11 mouse cellular contexts compared by ENCODE assay signal in the genomic region with DNA sequence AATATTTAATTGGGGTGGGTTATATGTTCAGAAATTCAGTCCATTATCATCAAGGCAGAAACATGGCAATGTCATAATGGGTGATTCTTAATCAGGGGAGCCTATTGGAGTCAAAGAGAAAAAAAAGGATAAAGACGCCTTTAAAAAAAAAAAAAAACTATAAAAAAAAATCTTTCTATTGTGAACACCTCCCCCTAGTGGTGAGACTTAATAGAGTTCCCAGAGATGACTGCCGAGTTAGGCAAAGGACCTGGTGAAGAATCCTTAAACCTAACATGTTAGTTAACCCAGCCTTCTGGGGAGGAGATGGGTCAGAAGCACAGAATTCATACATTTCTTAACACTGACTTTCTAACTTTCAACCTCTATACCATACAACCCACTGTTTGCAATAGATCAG. TPM values are rescaled to one million over a fixed set of nuclear protein-coding genes. Genes with fewer than 3 reads are reported as not detected.
DNase-seq lines count a peak whose midpoint lies in the region; TF ChIP-seq lines count a peak whose summit lies in the region.
"Had no signal": no experiment of that assay in that cellular context is flagged by ENCODE, and none has a peak within 500 bp of the region (broad histone marks: within the 10 kb centered on the region; RNA-seq: fewer than 3 reads in every experiment).

No protein-coding gene starts in this region.

- H3K4me1 ChIP-seq in heart, adult 2 months (ENCODE audit: control insufficient read depth, insufficient read depth, low read length), result no peaks in the 10 kb centered on the region
- H3K4me1 ChIP-seq in lung, adult 2 months (ENCODE audit: control insufficient read depth, insufficient read depth, low read length), result no peaks in the 10 kb centered on the region
- H3K4me1 ChIP-seq in cortical plate, adult 2 months (ENCODE audit: control insufficient read depth, insufficient read depth, low read length), result no peaks in the 10 kb centered on the region
- H3K4me1 ChIP-seq: limb, embryonic 13.5 days; neural tube, embryonic 13.5 days had no signal

- peak; percentile 81 for TF ChIP-seq CTCF in heart, adult 2 months (IDR thresholded peaks at IDR 0.05)
- TF ChIP-seq CTCF in lung, adult 2 months (IDR thresholded peaks at IDR 0.05; ENCODE audit: insufficient read depth, low read length), result no peak
- peak; percentile 17; the same call in 1 of the 2 replicates for TF ChIP-seq CTCF in cortical plate, adult 2 months (IDR thresholded peaks at IDR 0.05; ENCODE audit: extremely low read depth, insufficient read depth, low read length)

- no peak overlapping the region for H3K27ac ChIP-seq in heart, adult 2 months
- no peak overlapping the region for H3K27ac ChIP-seq in cortical plate, adult 2 months (ENCODE audit: insufficient read depth, low read length)
- H3K27ac ChIP-seq: limb, embryonic 13.5 days; neural tube, embryonic 13.5 days had no signal

- H3K79me2 ChIP-seq in heart, adult 2 months (replicated peaks; ENCODE audit: control insufficient read depth, insufficient read depth, low read length), result no peaks in the 10 kb centered on the region

- no peaks in the 10 kb centered on the region for H3K36me3 ChIP-seq in heart, adult 2 months (ENCODE audit: control insufficient read depth, insufficient read depth, low read length)

- H3K9ac ChIP-seq in heart, adult 2 months (ENCODE audit: low read depth, low read length), result no peak overlapping the region
- H3K9ac ChIP-seq: limb, embryonic 13.5 days; neural tube, embryonic 13.5 days had no signal

- no peak for TF ChIP-seq POLR2A in heart, adult 2 months (IDR thresholded peaks at IDR 0.05; ENCODE audit: insufficient read depth, low read depth, low read length)
- no peak for TF ChIP-seq POLR2A in lung, adult 2 months (IDR thresholded peaks at IDR 0.05; ENCODE audit: borderline replicate concordance, extremely low read depth, low read depth, low read length)
- no peak for TF ChIP-seq POLR2A in cortical plate, adult 2 months (IDR thresholded peaks at IDR 0.05; ENCODE audit: extremely low read depth, insufficient read depth, low read length)

- no peak for TF ChIP-seq EP300 in heart, adult 2 months (IDR thresholded peaks at IDR 0.05; ENCODE audit: insufficient read depth, low read depth, low read length)

- WGBS in heart, adult 2 months, result 5% methylated on average over 2 of the region's 2 CpGs
- WGBS in lung, adult 2 months, result 5% methylated on average over 2 of the region's 2 CpGs

- H3K27me3 ChIP-seq in heart, adult 2 months (ENCODE audit: control insufficient read depth, insufficient read depth, low read length), result no peaks in the 10 kb centered on the region
- H3K27me3 ChIP-seq: limb, embryonic 13.5 days; neural tube, embryonic 13.5 days had no signal

- intact Hi-C loops in heart, adult 2 months (cut with DNase I), result loop anchor here (2.0 kb wide), 1 partner anchor 500 kb away; a partner anchor contains a TSS

- no peak overlapping the region for H3K4me3 ChIP-seq in heart, adult 2 months
- no peak overlapping the region for H3K4me3 ChIP-seq in lung, adult 2 months (replicated peaks; ENCODE audit: extremely low read depth, low read depth, low read length)
- no peak overlapping the region for H3K4me3 ChIP-seq in cortical plate, adult 2 months (ENCODE audit: insufficient read depth, low read length)
- H3K4me3 ChIP-seq: limb, embryonic 13.5 days; neural tube, embryonic 13.5 days had no signal

- DNase-seq in heart, adult 2 months, result no peak
- no peak for DNase-seq in heart, adult 9 months (ENCODE audit: low spot score in 2 of 2)
- peak; percentile 9 for DNase-seq in lung, postnatal 10 days
- DNase-seq in lung, adult 2 months, result no peak
- peak; percentile 40 for DNase-seq in retina, postnatal 7 days (ENCODE audit: low read depth, low spot score)
- DNase-seq in heart, postnatal 4 days, result no peak
- no peak for DNase-seq in right cerebral cortex, postnatal 4 days
- DNase-seq: thymus, postnatal 14 days had no signal

RNA-seq across cellular contexts. Expression of a gene that starts 18.7 kb away (rescaled TPM):
- total RNA-seq in heart, adult 2 months (2021), result under 1 TPM; 0.16 to 0.29 TPM
- polyA plus RNA-seq in heart, adult 2 months (2012; rRNA removed), result 0.06 and 0.08 TPM in 2 replicates
- 0.15 and 0.46 TPM in 2 replicates for polyA plus RNA-seq in lung, adult 2 months (2012; rRNA removed)
- 0.40 and 0.61 TPM in 2 replicates for polyA plus RNA-seq in cortical plate, adult 2 months (2012; rRNA removed)
- total RNA-seq in heart, postnatal 4 days (2021), result 10 to 100 TPM; 10.7 to 13.0 TPM

RNA-seq across cellular contexts. Expression of a gene that starts 31.1 kb away (rescaled TPM):
- 1 to 10 TPM; 2.3 to 3.4 TPM for total RNA-seq in heart, adult 2 months (2021)
- polyA plus RNA-seq in heart, adult 2 months (2012; rRNA removed), result 1.4 and 1.7 TPM in 2 replicates
- polyA plus RNA-seq in lung, adult 2 months (2012; rRNA removed), result 5.3 and 8.7 TPM in 2 replicates
- polyA plus RNA-seq in cortical plate, adult 2 months (2012; rRNA removed), result 1.7 and 1.9 TPM in 2 replicates
- 1 to 10 TPM; 1.4 to 1.7 TPM for total RNA-seq in heart, postnatal 4 days (2021)

Comparison
In these comparisons a context has a peak if more than half of its experiments do, and no peak if none do; other contexts are left out.
1. DNase-seq: peak in lung, postnatal 10 days (single experiment) and retina, postnatal 7 days (single experiment); none in heart, adult 2 months (0 of 2), heart, adult 9 months (0 of 2), lung, adult 2 months (single experiment), heart, postnatal 4 days (single experiment) and right cerebral cortex, postnatal 4 days (single experiment).